Mouse (Mus musculus): ENCODE data around the gene Muc13.

GRCm38 (mm10) chr16:33782729-33783091 is 11.1 kb upstream of the Muc13 start:
- no peak for TF ChIP-seq GATA1 (IDR thresholded peaks at IDR 0.05; ENCODE audit: borderline replicate concordance, low read length)
- no peak for TF ChIP-seq CTCF (IDR thresholded peaks at IDR 0.05; ENCODE audit: low read depth, low read length)
- no peak for TF ChIP-seq TAL1 (conservative IDR thresholded peaks at IDR 0.05; ENCODE audit: low read depth, low read length)
